Mouse (Mus musculus): Measurements from ENCODE around the gene Extl1. TPM values are rescaled to one million over a fixed set of nuclear protein-coding genes. Genes with fewer than 3 reads are reported as not detected.

The Extl1 gene
- polyA plus RNA-seq, 2 experiments from 2014 or later = 2.2 to 2.3 TPM

GRCm38 (mm10) chr4:134311784-134312183, 71.9 kb downstream of the Extl1 start:
- ATAC-seq = no peak

GRCm38 (mm10) chr4:134310656-134311055, 73.0 kb downstream of the Extl1 start:
- ATAC-seq = no peak

GRCm38 (mm10) chr4:134310106-134310505, 73.5 kb downstream of the Extl1 start:
- no peak for ATAC-seq

- ATAC-seq = no peak
These were observed 76.1 kb downstream of the Extl1 start for GRCm38 (mm10) chr4:134307367-134308072.

GRCm38 (mm10) chr4:134306963-134307362, 76.7 kb downstream of the Extl1 start:
- ATAC-seq = no peak

Other genes starting within 250 kb of the Extl1 start
- 100 to 1,000 TPM in 1 of 2 experiments, 10 to 100 TPM in 1; 72.5 to 166 TPM for gene Cep85, start 196.7 kb downstream of the Extl1 start, polyA plus RNA-seq (2017; shearing (Covaris generic))
- not detected for gene Gm7534, start 180.8 kb downstream of the Extl1 start, polyA plus RNA-seq (2017; shearing (Covaris generic))
- gene Catsper4, start 156.5 kb downstream of the Extl1 start, polyA plus RNA-seq (2017; shearing (Covaris generic)) = not detected
- not detected for gene Cnksr1, start 145.5 kb downstream of the Extl1 start, polyA plus RNA-seq (2017; shearing (Covaris generic))
- 1 to 10 TPM in 1 of 2 experiments, not detected in 1; 3.7 TPM for gene E130218I03Rik, start 140.2 kb downstream of the Extl1 start, polyA plus RNA-seq (2017; shearing (Covaris generic))
- gene Zfp593, start 138.3 kb downstream of the Extl1 start, polyA plus RNA-seq (2017; shearing (Covaris generic)) = 1 to 10 TPM; 4.3 to 6.8 TPM
- not detected for gene Gm30191, start 136.9 kb downstream of the Extl1 start, polyA plus RNA-seq (2017; shearing (Covaris generic))
- not detected for gene Grrp1, start 129.7 kb downstream of the Extl1 start, polyA plus RNA-seq (2017; shearing (Covaris generic))
- 10 to 100 TPM; 20.7 to 24.2 TPM for gene Pdik1l, start 96.0 kb downstream of the Extl1 start, polyA plus RNA-seq (2017; shearing (Covaris generic))
- not detected for gene Trim63, start 68.7 kb downstream of the Extl1 start, polyA plus RNA-seq (2017; shearing (Covaris generic))
- gene Slc30a2, start 40.7 kb downstream of the Extl1 start, polyA plus RNA-seq (2017; shearing (Covaris generic)) = under 1 TPM; 0.19 TPM
- 1 to 10 TPM in 1 of 2 experiments, under 1 TPM in 1; 0.30 to 2.4 TPM for gene Pafah2, start 12.5 kb upstream of the Extl1 start, polyA plus RNA-seq (2017; shearing (Covaris generic))
- 100 to 1,000 TPM in 1 of 2 experiments, 10 to 100 TPM in 1; 80.7 to 125 TPM for gene Stmn1, start 84.5 kb upstream of the Extl1 start, polyA plus RNA-seq (2017; shearing (Covaris generic))
- gene Paqr7, start 112.8 kb upstream of the Extl1 start, polyA plus RNA-seq (2017; shearing (Covaris generic)) = 10 to 100 TPM; 21.3 to 56.0 TPM
- 1 to 10 TPM in 1 of 2 experiments, under 1 TPM in 1; 0.26 to 1.2 TPM for gene Aunip, start 127.1 kb upstream of the Extl1 start, polyA plus RNA-seq (2017; shearing (Covaris generic))
- gene Mtfr1l, start 151.5 kb upstream of the Extl1 start, polyA plus RNA-seq (2017; shearing (Covaris generic)) = 100 to 1,000 TPM in 1 of 2 experiments, 10 to 100 TPM in 1; 83.6 to 119 TPM
- gene Selenon, start 168.3 kb upstream of the Extl1 start, polyA plus RNA-seq (2017; shearing (Covaris generic)) = 1 to 10 TPM in 1 of 2 experiments, under 1 TPM in 1; 0.19 to 1.9 TPM

Measured in CD4-positive, CD25-positive, alpha-beta regulatory T cell, adult 4 months (primary cell).